Mouse (Mus musculus): ENCODE measurements around the gene Hspa4l.

Hspa4l gene

DNA sequence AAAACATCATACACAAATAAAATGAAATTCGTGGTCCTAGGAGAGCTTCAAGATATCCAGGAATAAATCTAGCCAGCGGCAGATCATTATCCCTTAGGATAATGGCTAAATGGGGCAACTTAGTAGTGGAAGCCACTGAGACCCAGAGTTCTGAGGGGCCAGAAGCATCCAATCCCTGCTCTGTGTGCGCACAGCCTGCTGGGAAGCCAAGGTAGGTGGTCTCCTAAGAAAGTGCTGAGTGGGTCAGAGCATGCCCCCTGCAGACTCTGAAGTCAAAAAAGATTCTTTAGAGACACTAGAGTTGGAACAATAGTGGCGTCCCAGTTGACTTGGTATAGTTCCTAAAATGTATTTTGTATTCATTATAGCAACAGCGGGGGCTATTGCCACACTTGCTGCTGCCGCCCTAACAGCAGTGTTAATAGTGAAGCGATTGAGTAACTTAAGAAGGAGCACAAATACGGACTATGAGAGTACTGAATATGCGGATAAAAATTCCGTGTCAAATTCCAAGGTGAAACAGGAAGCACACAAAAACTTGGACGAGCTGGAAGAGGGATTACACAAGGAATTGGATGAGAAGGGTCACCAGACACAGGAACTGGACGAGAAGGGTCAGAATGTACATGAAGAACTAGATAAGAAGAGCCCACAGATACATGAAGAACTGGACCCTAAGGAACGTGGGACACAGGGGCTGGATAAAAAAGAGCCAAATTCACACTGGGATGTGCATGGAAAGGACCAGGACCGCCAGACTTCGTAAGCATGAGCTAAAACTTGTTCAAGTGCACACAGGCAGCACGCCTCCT is at the start of gene Hspa4l:
Hspa4l (plus strand) TSS at position 472 of the 812 bp plus-strand sequence.
- no peak for DNase-seq (ENCODE audit: extremely low spot score, low read depth, low spot score)

DNA sequence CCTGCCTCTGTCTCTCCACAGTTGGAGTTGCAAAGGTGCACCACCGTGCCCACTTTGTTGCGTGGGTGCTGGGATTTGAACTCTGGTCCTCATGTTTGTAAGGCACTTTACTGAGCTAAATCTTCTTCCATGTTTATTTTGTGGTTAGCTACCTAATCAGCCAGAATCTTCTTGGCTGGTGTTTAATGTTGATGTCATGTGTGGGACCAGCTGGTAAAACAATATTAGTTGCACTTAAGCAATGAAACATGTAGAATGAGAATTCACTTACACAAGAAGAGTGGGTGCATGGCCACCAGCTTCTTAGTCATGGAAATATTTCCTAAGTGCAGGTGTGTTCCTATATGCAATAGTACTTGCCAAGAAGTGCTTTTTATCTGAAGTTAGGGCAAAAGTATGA is 49.1 kb upstream of the Hspa4l start:
- DNase-seq (ENCODE audit: extremely low spot score, low read depth, low spot score): no peak

DNA sequence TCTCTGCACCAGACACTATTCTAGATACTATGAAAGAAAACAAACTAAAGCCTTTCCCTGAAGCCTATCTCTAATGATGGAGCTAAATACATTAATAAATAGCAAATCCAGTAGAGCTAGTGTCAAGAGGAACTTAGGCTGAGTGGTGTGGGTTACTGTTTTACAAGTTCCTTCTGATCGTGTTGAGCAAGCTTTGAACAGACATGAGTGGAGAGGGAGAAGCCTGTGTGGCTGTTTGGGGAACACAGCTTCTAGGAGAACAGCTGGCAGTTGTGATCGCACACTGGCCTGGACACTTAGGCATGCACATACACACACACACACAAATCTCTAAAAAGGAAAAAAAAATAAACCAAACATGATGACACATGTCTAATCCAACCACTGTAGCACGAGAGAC is 45.5 kb upstream of the Hspa4l start:
- no peak for DNase-seq (ENCODE audit: extremely low spot score, low read depth, low spot score)

DNA sequence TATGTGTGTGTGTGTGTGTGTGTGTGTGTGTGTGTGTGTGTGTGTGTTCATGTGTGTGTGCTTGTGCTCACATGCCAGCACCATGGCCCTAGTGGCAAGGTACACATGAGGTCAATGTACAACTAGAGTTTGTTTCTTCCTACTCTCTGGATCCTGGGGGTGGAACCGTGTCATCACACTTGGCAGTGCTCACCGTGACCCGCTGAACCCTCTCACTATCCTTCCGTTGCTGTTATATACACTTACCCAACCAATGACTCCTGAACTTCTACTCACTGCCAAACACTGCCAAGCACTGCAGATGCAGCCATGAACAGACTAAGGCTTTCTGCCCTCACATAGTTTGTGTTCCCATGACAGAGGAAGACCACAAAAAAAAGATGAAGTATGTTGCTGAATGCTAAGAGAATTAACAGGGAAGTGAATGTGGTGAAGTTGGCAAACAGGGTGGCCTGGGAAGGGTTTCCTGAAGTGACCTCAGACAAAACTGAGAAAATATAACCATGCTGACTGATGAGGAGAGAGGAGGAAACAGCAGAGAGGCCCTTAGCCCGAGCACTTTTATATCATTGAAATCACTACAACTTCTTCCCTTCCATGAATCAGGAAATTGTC is 39.4 kb upstream of the Hspa4l start:
- DNase-seq (ENCODE audit: extremely low spot score, low read depth, low spot score): no peak

DNA sequence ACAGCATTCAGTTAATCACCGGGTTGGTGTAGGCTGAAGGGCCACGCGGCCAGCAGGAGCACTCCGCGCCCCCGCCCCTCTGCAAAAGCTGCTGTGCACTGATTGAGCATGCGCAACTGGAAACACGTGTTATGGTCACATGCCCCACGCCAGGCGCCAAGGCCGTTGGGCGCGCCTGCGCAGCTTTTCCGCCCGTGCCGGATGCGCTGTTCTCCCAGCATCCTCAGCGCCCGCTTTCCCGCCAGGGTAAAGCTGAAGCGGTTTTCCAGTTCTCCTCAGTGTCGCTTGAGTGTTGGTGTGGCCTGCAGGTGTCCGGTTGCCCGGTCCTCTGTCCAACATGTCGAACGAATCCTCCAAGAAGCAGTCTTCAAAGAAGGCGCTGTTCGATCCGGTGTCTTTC is 35.6 kb upstream of the Hspa4l start, which contains the start of gene Slc25a31:
Slc25a31 (plus strand) TSS at position 201 of the 400 bp plus-strand sequence.
- DNase-seq (ENCODE audit: extremely low spot score, low read depth, low spot score): no peak

DNA sequence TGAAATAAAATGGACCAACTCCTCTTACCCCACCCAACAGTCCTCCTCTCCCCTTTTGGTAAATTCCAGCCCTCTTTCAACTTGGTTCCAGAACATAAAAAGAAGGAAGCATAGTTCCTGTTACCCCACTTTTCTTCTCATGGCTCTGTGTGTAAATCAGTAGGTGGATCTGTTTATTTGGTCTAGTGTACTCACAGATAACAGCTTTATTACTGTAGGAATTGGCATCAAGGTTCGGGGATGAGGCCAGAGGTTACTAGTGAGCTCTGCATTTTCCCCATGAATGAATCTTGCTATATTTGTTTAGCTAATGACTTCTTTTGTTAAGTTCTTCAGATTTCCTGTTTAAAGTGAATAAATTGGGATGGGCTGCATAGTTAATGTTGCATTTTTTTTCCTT is 28.2 kb upstream of the Hspa4l start:
- no peak for DNase-seq (ENCODE audit: extremely low spot score, low read depth, low spot score)

DNA sequence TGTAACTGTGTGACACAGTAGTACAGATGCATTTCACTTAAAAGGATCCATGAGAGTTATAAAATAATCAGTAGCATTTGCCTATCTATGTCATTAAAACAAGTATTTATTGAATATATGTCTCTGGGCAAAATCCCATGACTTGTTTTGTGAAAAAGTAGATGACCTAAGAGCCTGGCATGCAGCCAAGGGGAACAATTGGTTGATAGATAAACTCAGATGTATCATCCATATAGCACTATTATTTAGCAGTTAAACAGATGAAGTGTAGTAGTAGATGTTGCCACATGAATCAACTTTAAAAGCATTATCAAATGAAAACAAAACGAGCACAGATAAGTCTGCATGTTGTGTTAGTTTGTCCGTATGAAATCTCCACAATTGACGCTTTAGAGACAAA is 25.3 kb upstream of the Hspa4l start:
- DNase-seq (ENCODE audit: extremely low spot score, low read depth, low spot score): no peak

DNA sequence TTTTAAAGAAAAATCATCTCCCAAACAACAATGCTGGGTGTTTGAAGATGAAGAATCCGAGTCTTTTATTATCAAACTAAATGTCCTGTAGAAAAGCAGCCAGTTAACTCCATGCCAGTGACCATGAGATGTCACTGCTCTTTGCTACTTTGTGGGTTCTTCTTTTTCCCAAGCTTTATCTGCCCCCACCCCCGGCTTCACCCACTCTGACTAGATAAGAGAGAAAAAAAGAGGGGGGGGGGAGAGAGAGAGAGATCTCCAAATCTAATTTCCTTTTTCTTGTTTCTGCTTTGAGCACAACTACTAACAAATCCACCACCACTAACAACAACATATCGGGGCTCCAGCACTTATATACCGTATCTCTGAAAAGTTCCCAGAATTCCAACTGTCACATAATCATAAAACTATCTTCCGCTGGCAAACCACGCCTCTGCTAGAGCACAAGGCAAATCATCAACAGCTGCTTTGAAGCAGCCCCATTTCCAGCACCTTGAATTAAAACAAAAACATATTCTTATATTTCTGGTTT is 5.8 kb upstream of the Hspa4l start:
- no peak for DNase-seq (ENCODE audit: extremely low spot score, low read depth, low spot score)

DNA sequence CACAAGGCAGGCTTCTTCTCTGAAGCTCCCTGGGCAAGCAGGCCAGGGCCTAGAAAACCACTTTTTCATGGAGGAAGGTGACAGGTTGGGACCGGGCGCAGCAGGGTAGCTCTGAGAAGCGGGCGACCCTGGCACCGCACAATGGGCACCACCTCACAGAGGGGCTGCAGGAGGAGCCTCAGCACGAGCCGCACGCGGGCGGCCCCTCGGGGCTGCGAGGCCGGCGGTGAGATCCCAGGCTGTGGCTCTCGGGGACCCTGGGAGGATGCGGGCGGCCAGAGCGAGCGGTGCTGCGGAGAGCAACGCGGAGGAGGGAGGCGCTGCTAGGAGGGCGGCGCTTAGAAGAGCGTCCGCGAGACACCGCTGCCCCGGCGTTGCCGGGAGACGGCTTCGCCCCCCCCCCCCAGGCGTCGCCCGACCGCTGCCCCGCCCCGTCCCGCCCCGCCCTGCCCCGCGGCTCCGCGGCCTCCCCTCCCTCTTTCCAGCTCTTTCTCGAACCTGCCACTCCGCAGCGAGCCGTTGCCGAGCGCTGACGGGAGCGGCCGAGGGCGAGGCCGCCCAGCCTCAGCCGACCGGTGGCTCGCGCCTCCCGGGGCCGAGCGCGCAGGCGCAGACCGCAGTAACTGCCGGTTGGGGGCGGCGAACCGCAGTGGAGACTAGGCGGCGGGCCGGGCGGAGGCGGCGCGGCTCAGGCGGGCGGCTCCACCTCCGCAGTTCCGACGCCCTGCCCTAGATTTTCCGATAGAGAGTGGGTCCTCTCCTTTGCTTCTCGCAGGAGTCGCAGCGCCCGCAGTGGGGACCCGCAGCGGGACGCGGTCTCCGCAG is 753 bp downstream of the Hspa4l start:
- DNase-seq (ENCODE audit: extremely low spot score, low read depth, low spot score): no peak

DNA sequence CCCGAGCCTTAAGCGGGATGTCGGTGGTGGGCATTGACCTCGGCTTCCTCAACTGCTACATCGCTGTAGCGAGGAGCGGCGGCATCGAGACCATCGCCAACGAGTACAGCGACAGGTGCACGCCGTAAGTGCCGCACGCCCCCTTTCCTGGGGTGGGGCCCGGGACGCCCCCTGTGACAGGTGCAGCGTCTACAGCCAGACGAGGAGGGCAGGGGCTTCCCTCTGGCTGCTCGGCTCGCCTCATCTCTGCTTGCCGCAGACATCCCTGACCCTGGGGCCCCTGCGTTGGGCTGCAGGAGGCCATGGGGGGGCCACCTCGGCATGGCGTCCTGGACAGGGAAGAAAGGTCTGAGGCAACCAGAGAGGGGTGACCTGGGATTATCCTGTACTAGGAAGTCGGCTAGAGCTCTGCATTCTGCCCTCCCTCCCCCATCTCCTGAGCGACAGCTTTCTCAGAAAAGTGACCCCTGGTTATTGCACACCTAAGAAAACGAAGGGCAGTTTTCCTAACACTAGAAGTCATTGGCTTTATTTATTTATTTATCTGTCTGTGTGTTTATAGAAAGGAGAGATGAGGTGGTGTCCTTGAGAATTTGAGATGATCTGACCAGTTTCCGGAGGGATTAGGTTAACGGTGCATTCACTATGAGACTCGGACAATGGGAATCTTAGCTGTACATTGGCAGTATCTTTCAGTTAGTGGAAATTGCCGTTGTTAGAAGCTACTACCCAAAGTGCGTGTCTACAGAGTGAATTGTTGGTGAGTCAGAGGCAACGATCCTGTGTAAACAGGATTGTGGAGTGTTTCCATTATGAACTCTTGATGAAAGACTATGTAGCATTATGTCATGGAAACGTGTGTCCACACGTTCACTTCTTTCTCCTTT is 1.6 kb downstream of the Hspa4l start:
- no peak for DNase-seq (ENCODE audit: extremely low spot score, low read depth, low spot score)

DNA sequence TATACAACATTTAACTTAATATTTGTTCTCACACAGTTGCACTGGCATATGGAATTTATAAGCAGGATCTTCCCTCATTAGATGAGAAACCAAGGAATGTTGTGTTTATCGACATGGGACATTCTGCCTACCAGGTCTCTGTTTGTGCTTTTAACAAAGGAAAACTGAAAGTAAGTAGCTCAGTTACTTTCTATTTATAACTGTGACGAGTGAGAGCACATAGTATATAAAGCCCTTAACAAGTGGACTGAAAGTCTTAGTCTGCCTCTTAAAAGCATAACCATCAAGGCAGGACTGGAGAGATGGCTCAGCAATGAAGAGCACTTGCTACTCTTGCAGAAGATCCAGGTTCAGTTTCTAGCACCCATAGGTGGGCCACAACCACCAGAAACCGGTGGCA is 16.5 kb downstream of the Hspa4l start:
- no peak for DNase-seq (ENCODE audit: extremely low spot score, low read depth, low spot score)

DNA sequence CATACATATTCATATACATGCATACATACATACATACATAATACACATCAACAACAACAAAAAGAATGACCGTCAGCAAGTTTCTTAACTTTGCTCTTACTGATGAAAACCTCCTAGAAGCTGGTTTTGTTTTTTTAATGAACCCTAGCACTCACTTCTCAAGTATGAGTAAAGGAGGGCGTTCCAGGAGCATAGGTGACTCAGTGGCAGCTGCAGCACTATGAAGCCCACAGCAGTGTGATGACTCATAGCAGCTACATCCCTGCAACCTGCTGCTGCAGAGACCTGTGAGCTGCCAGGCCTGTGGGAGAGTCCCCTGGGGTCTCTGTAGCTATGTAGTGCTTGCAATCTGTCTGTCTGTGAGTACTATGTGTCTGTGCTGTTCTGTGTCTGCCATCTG is 17.0 kb downstream of the Hspa4l start:
- no peak for DNase-seq (ENCODE audit: extremely low spot score, low read depth, low spot score)

DNA sequence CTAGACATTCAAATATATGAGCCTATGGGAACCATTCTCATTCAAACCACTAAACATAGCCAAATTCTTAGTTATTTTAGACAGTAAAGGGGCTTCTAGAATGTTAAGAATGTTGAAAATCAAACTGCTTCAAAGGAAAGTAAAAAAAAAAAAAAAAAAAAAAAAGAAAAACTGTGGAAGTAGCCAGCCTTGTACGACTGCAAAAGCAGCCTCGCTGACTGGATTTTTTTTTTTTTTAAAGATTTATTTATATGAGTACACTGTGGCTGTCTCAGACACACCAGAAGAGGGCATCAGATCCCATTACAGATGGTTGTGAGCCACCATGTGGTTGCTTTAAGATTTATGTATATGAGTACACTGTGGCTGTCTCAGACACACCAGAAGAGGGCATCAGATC is 49.5 kb downstream of the Hspa4l start:
- no peak for DNase-seq (ENCODE audit: extremely low spot score, low read depth, low spot score)

DNA sequence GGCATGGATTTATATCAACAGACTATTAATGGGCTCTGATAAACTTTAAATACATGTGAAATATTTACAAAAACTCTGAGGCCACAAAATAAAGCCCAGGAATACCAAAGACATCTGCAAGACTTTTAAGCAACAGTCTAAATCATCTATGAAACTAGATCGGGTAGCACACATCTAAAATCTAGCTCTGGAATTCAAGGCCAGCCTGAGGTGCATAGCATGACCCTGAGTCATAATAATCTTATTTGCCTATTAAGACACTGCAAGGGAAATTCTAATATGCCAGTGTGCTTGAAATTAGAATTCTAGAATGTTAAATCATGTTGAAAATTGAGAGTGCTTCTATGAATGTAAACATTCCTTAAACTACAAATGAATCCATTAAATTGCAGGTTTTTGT is 53.8 kb downstream of the Hspa4l start:
- DNase-seq (ENCODE audit: extremely low spot score, low read depth, low spot score): no peak

DNA sequence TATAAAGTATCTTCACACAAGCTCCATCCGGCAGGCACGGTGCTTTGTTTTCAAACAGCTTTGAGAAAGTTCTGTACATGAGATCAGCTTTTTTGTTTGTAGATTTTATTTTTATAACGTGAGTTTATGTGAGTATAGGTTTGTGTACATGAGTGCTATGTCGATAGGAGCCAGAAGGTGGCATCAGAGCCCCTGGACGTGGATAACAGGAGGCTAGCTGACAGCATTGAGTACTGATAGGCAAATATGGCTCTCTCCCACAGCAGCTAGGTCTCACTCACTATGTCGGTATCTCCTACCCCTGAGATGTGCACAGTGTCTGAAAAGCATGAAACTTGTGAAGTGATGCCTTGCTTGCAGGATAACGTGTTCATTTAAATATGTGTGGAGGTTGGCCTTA is 54.2 kb downstream of the Hspa4l start:
- DNase-seq (ENCODE audit: extremely low spot score, low read depth, low spot score): no peak

DNA sequence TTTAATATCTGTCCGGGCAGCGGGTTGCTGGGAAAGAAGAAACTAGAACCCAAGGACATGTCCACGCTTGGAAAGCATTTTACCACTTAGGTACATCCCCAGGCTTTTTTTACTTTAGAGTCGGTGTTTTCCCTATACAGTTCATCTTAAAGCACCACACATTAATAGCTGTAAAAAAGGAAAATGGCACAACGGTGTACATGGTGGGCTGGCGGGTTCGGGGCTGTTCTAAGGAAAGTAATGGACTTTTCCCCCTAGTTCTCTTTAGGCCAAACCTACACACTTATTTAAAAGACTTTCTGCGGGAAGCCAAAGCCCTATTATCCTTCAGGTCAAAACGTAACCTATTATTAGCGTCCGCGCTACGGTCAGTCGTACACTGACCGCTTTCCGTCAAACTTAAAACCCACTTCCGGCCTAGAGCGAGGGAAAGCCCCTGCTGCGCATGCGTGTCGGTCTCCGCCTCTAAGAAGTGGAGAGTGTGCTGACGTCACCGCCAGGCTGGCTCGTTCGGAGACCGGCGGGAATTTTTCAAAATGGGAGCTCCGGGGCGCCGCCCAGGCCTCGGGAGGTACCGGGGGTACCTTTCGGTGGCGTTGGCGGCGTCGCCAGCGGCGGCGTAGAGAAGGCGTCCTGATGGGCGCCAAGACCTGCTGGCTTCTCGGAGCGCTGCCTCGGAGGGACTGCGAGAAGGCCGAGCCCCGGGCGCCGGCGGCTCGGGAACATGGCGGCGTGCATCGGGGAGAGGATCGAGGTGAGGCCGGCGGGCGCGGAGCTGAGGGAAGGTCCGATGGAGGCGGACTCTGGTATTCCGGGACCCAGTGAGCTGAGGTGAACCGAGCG is 55.5 kb downstream of the Hspa4l start, which contains the start of gene Plk4:
Plk4 (plus strand) TSS at position 490 of the 843 bp plus-strand sequence.
- DNase-seq (ENCODE audit: extremely low spot score, low read depth, low spot score): peak; percentile 94

DNA sequence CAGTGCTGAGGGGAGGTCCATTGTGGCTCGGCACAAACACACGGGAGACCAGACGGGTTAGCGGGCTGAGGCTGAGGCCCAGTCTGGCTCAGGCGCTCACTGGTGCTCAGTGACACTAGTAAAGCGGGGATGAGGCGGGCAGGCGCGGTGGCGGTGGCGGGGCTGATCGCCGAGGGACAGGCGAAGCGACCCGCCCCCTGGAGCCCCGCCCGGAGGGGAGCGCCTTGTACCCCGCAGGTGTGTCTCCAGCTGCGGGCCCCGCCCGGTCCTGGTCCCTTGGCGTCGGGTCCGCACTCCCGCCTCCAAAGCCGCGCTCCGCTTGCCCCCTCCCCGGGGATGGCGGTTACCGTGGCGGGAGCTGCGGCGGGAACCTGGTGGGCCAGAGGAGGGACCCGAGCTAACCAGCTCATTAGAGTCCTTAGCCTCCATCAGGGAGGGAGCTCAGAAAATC is 56.1 kb downstream of the Hspa4l start:
- no peak for DNase-seq (ENCODE audit: extremely low spot score, low read depth, low spot score)

DNA sequence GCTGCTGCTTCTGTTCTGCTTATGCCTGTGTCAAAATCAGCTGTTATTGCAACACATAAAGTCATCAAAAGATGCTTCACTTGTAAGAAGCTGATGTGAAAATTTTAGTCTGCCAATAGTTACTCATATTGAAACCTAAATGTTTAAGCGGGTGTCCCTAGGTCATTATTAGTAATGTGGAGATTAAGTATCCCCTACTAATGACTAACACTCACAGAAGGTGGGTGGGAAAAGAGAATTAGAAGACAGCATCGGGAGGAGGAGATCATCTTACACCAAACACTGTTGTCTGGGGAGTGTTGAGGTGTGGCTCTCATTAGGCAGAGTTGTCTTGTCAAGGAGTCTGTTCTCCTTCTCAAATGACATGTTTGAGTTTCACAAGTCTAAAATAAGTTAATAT is 62.6 kb downstream of the Hspa4l start:
- DNase-seq (ENCODE audit: extremely low spot score, low read depth, low spot score): no peak

DNA sequence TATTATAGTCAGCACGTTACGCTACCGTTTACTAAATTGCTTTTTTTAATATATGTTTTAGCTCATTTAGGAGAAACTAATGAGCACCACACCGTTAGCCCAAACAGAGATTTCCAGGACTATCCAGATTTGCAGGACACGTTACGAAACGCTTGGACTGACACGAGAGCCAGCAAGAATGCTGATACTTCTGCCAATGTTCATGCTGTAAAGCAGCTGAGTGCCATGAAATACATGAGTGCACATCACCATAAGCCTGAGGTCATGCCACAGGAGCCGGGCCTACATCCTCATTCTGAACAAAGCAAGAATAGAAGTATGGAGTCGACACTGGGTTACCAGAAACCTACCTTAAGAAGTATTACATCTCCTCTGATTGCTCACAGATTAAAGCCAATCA is 64.4 kb downstream of the Hspa4l start:
- DNase-seq (ENCODE audit: extremely low spot score, low read depth, low spot score): no peak

Measured in hindlimb bud, embryonic 11.5 days (tissue).